ENCODE assay signal across 17 mouse cellular contexts in genomic region chr6:103753891-103754290, GRCm38 (mm10).
DNase-seq lines count a peak whose midpoint lies in the region; ATAC-seq and TF ChIP-seq lines count a peak whose summit lies in the region.
"Had no signal": no experiment of that assay in that cellular context is flagged by ENCODE, and none has a peak within 500 bp of the region (broad histone marks: within the 10 kb centered on the region; RNA-seq: fewer than 3 reads in every experiment).

No protein-coding gene starts in this region.

- 67% methylated on average over 4 of the region's 4 CpGs for WGBS in stomach, postnatal 0 days

- H3K36me3 ChIP-seq in stomach, postnatal 0 days (ENCODE audit: control insufficient read depth, insufficient read depth, low read length): no peaks in the 10 kb centered on the region
- H3K36me3 ChIP-seq: embryonic facial prominence, embryonic 15.5 days; hindbrain, embryonic 12.5 days; limb, embryonic 12.5 days; liver, embryonic 15.5 days; neural tube, embryonic 13.5 days had no signal

- H3K9me3 ChIP-seq in stomach, postnatal 0 days (ENCODE audit: control insufficient read depth, low read length): no peaks in the 10 kb centered on the region
- H3K9me3 ChIP-seq: embryonic facial prominence, embryonic 15.5 days; hindbrain, embryonic 12.5 days; limb, embryonic 12.5 days; liver, embryonic 15.5 days; neural tube, embryonic 13.5 days had no signal

- no peaks in the 10 kb centered on the region for H3K27me3 ChIP-seq in stomach, postnatal 0 days (ENCODE audit: control insufficient read depth, insufficient read depth, low read length)
- H3K27me3 ChIP-seq: embryonic facial prominence, embryonic 15.5 days; hindbrain, embryonic 12.5 days; limb, embryonic 12.5 days; liver, embryonic 15.5 days; neural tube, embryonic 13.5 days had no signal

- H3K4me1 ChIP-seq in stomach, postnatal 0 days (replicated peaks; ENCODE audit: control insufficient read depth, insufficient read depth): no peaks in the 10 kb centered on the region
- H3K4me1 ChIP-seq: embryonic facial prominence, embryonic 15.5 days; limb, embryonic 12.5 days; liver, embryonic 15.5 days; neural tube, embryonic 13.5 days had no signal

- 0 out of 2 replicates have a peak, but pooled peaks have one; percentile 36 for ATAC-seq in common myeloid progenitor, adult 5-6 weeks (replicated peaks; ENCODE audit: low read depth, poor library complexity, severe bottlenecking)
- ATAC-seq in stomach, postnatal 0 days (ENCODE audit: low FRiP score, low TSS enrichment): no peak

- no peak for TF ChIP-seq CTCF in stomach, postnatal 0 days (IDR thresholded peaks at IDR 0.05; ENCODE audit: low read depth)

- no peak overlapping the region for H3K4me2 ChIP-seq in stomach, postnatal 0 days (replicated peaks; ENCODE audit: low read depth)
- H3K4me2 ChIP-seq: embryonic facial prominence, embryonic 15.5 days; hindbrain, embryonic 12.5 days; limb, embryonic 12.5 days; liver, embryonic 15.5 days; neural tube, embryonic 13.5 days had no signal

- no peak for TF ChIP-seq EP300 in stomach, postnatal 0 days (optimal IDR thresholded peaks at IDR 0.05)

- no peak overlapping the region for H3K9ac ChIP-seq in stomach, postnatal 0 days (ENCODE audit: low read length)
- H3K9ac ChIP-seq: embryonic facial prominence, embryonic 15.5 days; hindbrain, embryonic 12.5 days; limb, embryonic 12.5 days; liver, embryonic 15.5 days; neural tube, embryonic 13.5 days had no signal

- H3K4me3 ChIP-seq in stomach, postnatal 0 days (ENCODE audit: low read depth, low read length): no peak overlapping the region
- H3K4me3 ChIP-seq: embryonic facial prominence, embryonic 15.5 days; hindbrain, embryonic 12.5 days; left cerebral cortex, adult 2 months; limb, embryonic 12.5 days; liver, embryonic 15.5 days; neural tube, embryonic 13.5 days had no signal

- no peak overlapping the region for H3K27ac ChIP-seq in stomach, postnatal 0 days (replicated peaks)
- H3K27ac ChIP-seq: embryonic facial prominence, embryonic 15.5 days; hindbrain, embryonic 12.5 days; left cerebral cortex, adult 2 months; limb, embryonic 12.5 days; liver, embryonic 15.5 days; neural tube, embryonic 13.5 days had no signal

- peak; percentile 8 for DNase-seq in adrenal gland, postnatal 14 days
- no peak for DNase-seq in adrenal gland, postnatal 4 days (ENCODE audit: low spot score in 2 of 2)
- DNase-seq in testis, postnatal 14 days (ENCODE audit: low spot score): peak; percentile 15
- DNase-seq in testis, postnatal 10 days (ENCODE audit: low spot score): no peak
- DNase-seq in stomach, postnatal 0 days (ENCODE audit: low spot score): no peak
- no peak for DNase-seq in gastrocnemius, postnatal 4 days (ENCODE audit: low spot score in 2 of 2)
- DNase-seq in urinary bladder, postnatal 10 days (ENCODE audit: low spot score): no peak
- DNase-seq: cerebellum, postnatal 14 days; gastrocnemius, postnatal 10 days; spleen, adult 18-20 months had no signal

Comparison
In these comparisons a context has a peak if more than half of its experiments do, and no peak if none do; other contexts are left out.
1. DNase-seq: peak in adrenal gland, postnatal 14 days (single experiment) and testis, postnatal 14 days (single experiment); none in adrenal gland, postnatal 4 days (0 of 2), testis, postnatal 10 days (single experiment), stomach, postnatal 0 days (single experiment), gastrocnemius, postnatal 4 days (0 of 2) and urinary bladder, postnatal 10 days (single experiment).